Mouse (Mus musculus) ES-Bruce4 (cell line): ENCODE results near the gene Pde7b.

Source experiments
- CTCF ChIP-seq: IDR thresholded peaks from one replicate; pipeline ENCODE4 v1.8.1; 2011; ENCODE audit warnings: low read depth, low read length
- EP300 ChIP-seq: IDR thresholded peaks from 2 replicates; pipeline ENCODE4 v1.6.1; 2011; ENCODE audit warnings: low read depth, low read length; ENCODE audit not compliant: insufficient read depth
- POLR2A ChIP-seq: IDR thresholded peaks from one replicate; pipeline ENCODE4 v1.8.1; 2011; ENCODE audit warnings: low read length; ENCODE audit not compliant: insufficient read depth

- no peak for TF ChIP-seq EP300
- TF ChIP-seq CTCF, result no peak
- TF ChIP-seq POLR2A, result no peak
Measured at GRCm38 (mm10) chr10:20700633-20701032, 24.2 kb downstream of the Pde7b start.
